Mouse (Mus musculus) spleen, postnatal 4 days (tissue): ENCODE results near the gene Orc4.
"Not testable (repeated sequence)": the region's sequence is repeated elsewhere in the genome, so short reads cannot be mapped to it uniquely, and the experiment has no call there.

ENCODE experiments used
- DNase-seq, 2 experiments: peaks; one replicate each; pipeline ENCODE4 v3.0.0; 2022; ENCODE audit warnings: low spot score in 2 of 2

Gene Orc4

GRCm38 (mm10) chr2:48950252-48950315 lies at the start of gene Orc4:
Orc4 (minus strand) TSS chr2:48950277.
- DNase-seq = no peak

- DNase-seq = no peak
These were observed 40.2 kb upstream of the Orc4 start for GRCm38 (mm10) chr2:48990322-48990721.

GRCm38 (mm10) chr2:48978920-48979319 lies 28.8 kb upstream of the Orc4 start:
- no peak for DNase-seq

GRCm38 (mm10) chr2:48956591-48956990 lies 6.5 kb upstream of the Orc4 start:
- DNase-seq = no peak

GRCm38 (mm10) chr2:48950316-48950880 lies 321 bp upstream of the Orc4 start:
- DNase-seq = no peak

- DNase-seq = peak; percentile 30 to 77
These were observed 280 bp downstream of the Orc4 start for GRCm38 (mm10) chr2:48949743-48950251.

GRCm38 (mm10) chr2:48948841-48949584 lies 1.1 kb downstream of the Orc4 start, which contains the start of gene Mbd5:
Mbd5 (plus strand) TSS chr2:48949508.
- DNase-seq = peak; percentile 99

GRCm38 (mm10) chr2:48947761-48948160 lies 2.3 kb downstream of the Orc4 start:
- no peak for DNase-seq

GRCm38 (mm10) chr2:48935058-48935457 lies 15.0 kb downstream of the Orc4 start:
- DNase-seq = no peak

- DNase-seq = no peak
These were observed 34.2 kb downstream of the Orc4 start for GRCm38 (mm10) chr2:48915832-48916231.

GRCm38 (mm10) chr2:48914185-48914584 lies 35.9 kb downstream of the Orc4 start:
- no peak for DNase-seq

- DNase-seq = no peak
These were observed 41.2 kb downstream of the Orc4 start for GRCm38 (mm10) chr2:48908866-48909265.

- no peak for DNase-seq
These were observed 54.9 kb downstream of the Orc4 start for GRCm38 (mm10) chr2:48895186-48895585.

GRCm38 (mm10) chr2:48885945-48886344 lies 64.1 kb downstream of the Orc4 start:
- no peak for DNase-seq

- DNase-seq = no peak
These were observed 81.7 kb downstream of the Orc4 start for GRCm38 (mm10) chr2:48868199-48868913.

GRCm38 (mm10) chr2:48865596-48865995 lies 84.5 kb downstream of the Orc4 start:
- DNase-seq = not testable (repeated sequence)
